Mouse (Mus musculus): ENCODE results near the gene Hoxc10. TPM values are rescaled to one million over a fixed set of nuclear protein-coding genes. Genes with fewer than 3 reads are reported as not detected.

Gene Hoxc10
- total and polyA plus RNA-seq, 2 experiments from 2014 or later: not detected

GRCm38 (mm10) chr15:102934438-102934837 lies 32.2 kb upstream of the Hoxc10 start:
- H3K27ac ChIP-seq (ENCODE audit: low read depth): no peak overlapping the region
- no peaks in the 10 kb centered on the region for H3K4me1 ChIP-seq (ENCODE audit: control insufficient read depth, insufficient read depth)
- H3K4me2 ChIP-seq (ENCODE audit: low read depth, low read length): no peak overlapping the region
- peaks cover 100% of the 10 kb centered on the region for H3K27me3 ChIP-seq (ENCODE audit: control insufficient read depth, insufficient read depth, low read length)
- no peak for DNase-seq (ENCODE audit: low spot score)
- WGBS: 5% methylated on average over 12 of the region's 12 CpGs
- TF ChIP-seq CTCF (IDR thresholded peaks at IDR 0.05; ENCODE audit: low read depth) (no peak), EP300 (IDR thresholded peaks at IDR 0.05; ENCODE audit: low read depth) (no peak)
- no peak overlapping the region for H3K4me3 ChIP-seq (ENCODE audit: low read depth, low read length)
- no peaks in the 10 kb centered on the region for H3K9me3 ChIP-seq (replicated peaks; ENCODE audit: control insufficient read depth, low read length)
- no peak overlapping the region for H3K9ac ChIP-seq (replicated peaks; ENCODE audit: low read depth, low read length)
- H3K36me3 ChIP-seq (replicated peaks; ENCODE audit: control insufficient read depth, insufficient read depth, low read length): no peaks in the 10 kb centered on the region
- ATAC-seq (ENCODE audit: insufficient read depth, low read depth): no peak

- Histone ChIP-seq H3K4me3 (ENCODE audit: low read depth, low read length) (no peak overlapping the region; the same call in 1 of the 2 replicates), H3K27me3 (ENCODE audit: control insufficient read depth, insufficient read depth, low read length) (peaks cover 100% of the 10 kb centered on the region), H3K4me1 (ENCODE audit: control insufficient read depth, insufficient read depth) (no peaks in the 10 kb centered on the region), H3K9me3 (replicated peaks; ENCODE audit: control insufficient read depth, low read length) (no peaks in the 10 kb centered on the region), H3K27ac (ENCODE audit: low read depth) (no peak overlapping the region), H3K9ac (replicated peaks; ENCODE audit: low read depth, low read length) (no peak overlapping the region), H3K36me3 (replicated peaks; ENCODE audit: control insufficient read depth, insufficient read depth, low read length) (no peaks in the 10 kb centered on the region), H3K4me2 (ENCODE audit: low read depth, low read length) (no peak overlapping the region)
- TF ChIP-seq EP300 (IDR thresholded peaks at IDR 0.05; ENCODE audit: low read depth) (no peak), CTCF (IDR thresholded peaks at IDR 0.05; ENCODE audit: low read depth) (no peak)
- DNase-seq (ENCODE audit: low spot score) (no peak), ATAC-seq (ENCODE audit: insufficient read depth, low read depth) (no peak)
- WGBS: 2% methylated on average over 26 of the region's 27 CpGs
Observed at GRCm38 (mm10) chr15:102934897-102935296, 31.7 kb upstream of the Hoxc10 start.

DNA sequence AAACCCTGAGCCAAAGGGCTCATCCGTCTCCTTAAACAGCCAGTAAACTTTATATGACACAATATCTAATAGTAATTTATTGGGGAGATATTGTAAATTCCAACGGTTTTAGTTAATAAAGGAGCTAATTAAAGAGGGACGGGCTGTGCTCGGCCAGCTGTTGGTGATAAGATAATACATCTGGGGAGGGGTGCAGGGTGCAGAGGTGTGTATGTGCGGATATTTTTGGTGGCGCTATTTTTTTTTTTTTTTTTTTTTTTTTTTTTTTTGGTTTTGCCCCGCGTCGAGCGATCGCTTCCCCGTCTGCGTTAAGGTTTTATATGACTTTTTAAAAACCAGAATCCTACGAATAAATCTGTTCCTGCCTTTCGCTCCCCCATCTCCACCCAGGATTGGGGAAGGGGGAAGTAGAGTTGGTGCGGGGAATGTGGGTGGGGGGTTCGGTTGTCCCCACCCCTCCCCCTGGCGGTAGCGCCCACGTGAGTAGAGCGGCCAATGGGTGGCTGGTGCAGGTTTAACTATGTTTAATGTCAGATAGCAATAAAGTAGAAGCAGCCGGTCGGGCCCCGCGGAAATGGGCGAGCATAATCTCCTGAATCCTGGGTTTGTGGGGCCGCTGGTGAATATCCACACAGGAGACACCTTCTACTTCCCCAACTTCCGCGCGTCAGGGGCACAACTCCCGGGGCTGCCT lies 30.2 kb upstream of the Hoxc10 start, which contains the start of gene Hoxc12:
Hoxc12 (plus strand) TSS at position 479 of the 694 bp plus-strand sequence.
- DNase-seq (ENCODE audit: low spot score) (no peak), ATAC-seq (ENCODE audit: insufficient read depth, low read depth) (no peak)
- TF ChIP-seq EP300 (IDR thresholded peaks at IDR 0.05; ENCODE audit: low read depth): no peak
- no peak for TF ChIP-seq CTCF (IDR thresholded peaks at IDR 0.05; ENCODE audit: low read depth)
- Histone ChIP-seq H3K27ac (ENCODE audit: low read depth) (no peak within 1 kb of the TSS), H3K36me3 (replicated peaks; ENCODE audit: control insufficient read depth, insufficient read depth, low read length) (no peaks in the 10 kb centered on the region), H3K4me3 (ENCODE audit: low read depth, low read length) (no peak within 1 kb of the TSS), H3K4me1 (ENCODE audit: control insufficient read depth, insufficient read depth) (no peaks in the 10 kb centered on the region), H3K9ac (replicated peaks; ENCODE audit: low read depth, low read length) (no peak within 1 kb of the TSS), H3K4me2 (ENCODE audit: low read depth, low read length) (no peak within 1 kb of the TSS), H3K9me3 (replicated peaks; ENCODE audit: control insufficient read depth, low read length) (no peaks in the 10 kb centered on the region), H3K27me3 (ENCODE audit: control insufficient read depth, insufficient read depth, low read length) (peaks cover 100% of the 10 kb centered on the region)
- under 1% methylated on average over 31 of the region's 31 CpGs for WGBS

DNA sequence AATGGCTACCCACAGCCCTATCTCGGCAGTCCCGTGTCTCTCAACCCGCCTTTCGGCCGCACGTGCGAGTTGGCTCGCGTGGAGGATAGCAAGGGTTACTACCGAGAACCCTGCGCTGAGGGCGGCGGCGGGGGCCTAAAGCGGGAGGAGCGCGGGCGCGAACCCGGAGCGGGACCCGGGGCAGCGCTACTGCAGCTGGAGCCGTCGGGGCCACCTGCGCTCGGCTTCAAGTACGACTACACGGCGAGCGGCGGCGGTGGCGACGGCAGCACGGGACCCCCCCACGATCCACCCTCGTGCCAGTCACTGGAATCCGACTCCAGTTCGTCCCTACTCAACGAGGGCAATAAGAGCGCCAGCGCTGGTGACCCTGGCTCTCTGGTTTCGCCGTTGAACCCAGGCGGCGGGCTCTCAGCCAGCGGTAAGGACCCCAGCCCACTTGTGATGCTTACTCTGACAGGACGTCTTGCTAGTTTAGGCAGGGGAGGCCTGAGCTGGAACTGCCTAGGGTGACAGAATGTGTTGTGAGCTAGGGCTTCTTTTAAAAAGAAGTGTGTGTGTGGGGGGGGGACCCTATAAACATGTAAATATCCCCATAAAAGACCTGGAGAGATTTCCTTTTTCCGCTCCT lies 29.4 kb upstream of the Hoxc10 start:
- Histone ChIP-seq H3K27me3 (ENCODE audit: control insufficient read depth, insufficient read depth, low read length) (peaks cover 100% of the 10 kb centered on the region), H3K36me3 (replicated peaks; ENCODE audit: control insufficient read depth, insufficient read depth, low read length) (no peaks in the 10 kb centered on the region), H3K4me1 (ENCODE audit: control insufficient read depth, insufficient read depth) (no peaks in the 10 kb centered on the region), H3K9me3 (replicated peaks; ENCODE audit: control insufficient read depth, low read length) (no peaks in the 10 kb centered on the region), H3K27ac (ENCODE audit: low read depth) (no peak overlapping the region), H3K4me2 (ENCODE audit: low read depth, low read length) (no peak overlapping the region), H3K9ac (replicated peaks; ENCODE audit: low read depth, low read length) (no peak overlapping the region), H3K4me3 (ENCODE audit: low read depth, low read length) (no peak overlapping the region)
- 1% methylated on average over 46 of the region's 50 CpGs for WGBS
- DNase-seq (ENCODE audit: low spot score) (no peak), ATAC-seq (ENCODE audit: insufficient read depth, low read depth) (no peak)
- TF ChIP-seq EP300 (IDR thresholded peaks at IDR 0.05; ENCODE audit: low read depth): no peak
- TF ChIP-seq CTCF (IDR thresholded peaks at IDR 0.05; ENCODE audit: low read depth): no peak

DNA sequence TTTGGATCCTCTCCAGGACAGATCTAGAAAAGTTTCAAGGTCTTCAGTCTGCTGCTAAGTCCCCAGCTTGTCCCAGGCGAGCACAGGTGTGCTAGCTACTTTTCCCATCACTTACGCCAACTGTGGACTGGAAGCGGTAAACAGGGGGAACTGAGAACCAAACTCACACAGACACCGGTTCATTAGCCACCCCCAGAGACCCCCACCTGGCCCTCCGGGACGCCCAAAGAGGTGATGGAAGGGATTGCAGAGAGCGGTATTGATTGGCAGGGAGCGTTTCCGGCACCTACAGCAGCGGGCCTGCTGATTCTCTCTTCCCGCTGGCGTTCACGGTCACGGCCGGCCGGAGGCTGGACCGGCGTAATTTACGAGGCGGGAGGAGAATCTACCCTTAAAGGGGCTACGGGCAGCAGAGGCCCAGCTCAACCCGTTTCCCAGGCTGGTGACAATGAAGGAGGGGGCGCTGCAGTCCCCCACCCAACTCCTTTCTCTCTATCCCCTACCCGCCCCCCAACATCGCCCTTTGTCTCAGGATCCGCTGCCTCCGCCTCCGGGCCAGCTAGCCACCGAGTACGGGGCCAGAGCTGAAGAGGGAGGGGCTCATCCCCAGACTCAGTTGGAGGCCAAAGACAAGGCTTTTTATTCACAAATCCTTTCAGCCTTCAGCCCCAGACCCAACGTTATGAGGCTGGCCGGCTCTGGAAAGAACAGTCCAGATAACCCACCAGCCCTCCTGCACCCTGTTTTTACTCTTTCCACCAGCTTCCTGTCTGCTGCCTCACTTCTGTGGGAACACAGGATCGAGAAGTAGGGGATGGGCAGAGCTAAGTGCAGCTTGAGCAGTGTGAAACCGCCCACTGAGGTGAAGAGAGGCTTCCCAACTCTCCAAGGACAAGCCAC lies 27.1 kb upstream of the Hoxc10 start:
- ATAC-seq (ENCODE audit: insufficient read depth, low read depth) (no peak), DNase-seq (ENCODE audit: low spot score) (no peak)
- no peaks in the 10 kb centered on the region for H3K9me3 ChIP-seq (replicated peaks; ENCODE audit: control insufficient read depth, low read length)
- H3K9ac ChIP-seq (replicated peaks; ENCODE audit: low read depth, low read length): no peak overlapping the region
- no peak overlapping the region for H3K27ac ChIP-seq (ENCODE audit: low read depth)
- TF ChIP-seq EP300 (IDR thresholded peaks at IDR 0.05; ENCODE audit: low read depth) (no peak), CTCF (IDR thresholded peaks at IDR 0.05; ENCODE audit: low read depth) (no peak)
- no peaks in the 10 kb centered on the region for H3K4me1 ChIP-seq (ENCODE audit: control insufficient read depth, insufficient read depth)
- H3K4me3 ChIP-seq (ENCODE audit: low read depth, low read length): no peak overlapping the region
- no peaks in the 10 kb centered on the region for H3K36me3 ChIP-seq (replicated peaks; ENCODE audit: control insufficient read depth, insufficient read depth, low read length)
- WGBS: 4% methylated on average over 33 of the region's 34 CpGs
- H3K4me2 ChIP-seq (ENCODE audit: low read depth, low read length): no peak overlapping the region
- H3K27me3 ChIP-seq (ENCODE audit: control insufficient read depth, insufficient read depth, low read length): peaks cover 100% of the 10 kb centered on the region

All from heart, postnatal 0 days (tissue).